Mouse (Mus musculus) gastrocnemius, postnatal 14 days (tissue): Measurements from ENCODE around the gene Hsd17b13. TPM values are rescaled to one million over a fixed set of nuclear protein-coding genes. Genes with fewer than 3 reads are reported as not detected.
"Not testable (repeated sequence)": the region's sequence is repeated elsewhere in the genome, so short reads cannot be mapped to it uniquely, and the experiment has no call there.

Experiments
- DNase-seq: peaks from one replicate; pipeline ENCODE4 v3.0.0; 2021; ENCODE audit warnings: mixed read lengths
- intact Hi-C: fragments of 180-260 bp; cut with DNase I; formaldehyde crosslinking; loops from one replicate; pipeline ENCODE4 v1.15.1; 2025; ENCODE audit warnings: low total_unique reads
- long read RNA-seq, 2 experiments: library from polyadenylated mRNA; stranded (forward); transcript quantifications; one replicate each; pipeline ENCODE4 v2.0.0; 2021
- total RNA-seq, 2 experiments: library from RNA; stranded (reverse); gene quantifications; 2 replicates each; pipeline ENCODE4 v1.2.3; 2021

Hsd17b13 gene
- total RNA-seq, result not detected
- long read RNA-seq, experiment 1, result 0 reads
- long read RNA-seq, experiment 2, result 0 reads

GRCm38 (mm10) chr5:103977297-103977696 lies at the start of gene Hsd17b13:
Hsd17b13 (minus strand) TSS chr5:103977410.
- no peak for DNase-seq

GRCm38 (mm10) chr5:104025245-104025854 lies 48.1 kb upstream of the Hsd17b13 start:
- DNase-seq, result no peak
- intact Hi-C loops, result no loop called here

More at GRCm38 (mm10) chr5:103977297-103977696, at the start of gene Hsd17b13:
- intact Hi-C loops, result no loop called here

DNA sequence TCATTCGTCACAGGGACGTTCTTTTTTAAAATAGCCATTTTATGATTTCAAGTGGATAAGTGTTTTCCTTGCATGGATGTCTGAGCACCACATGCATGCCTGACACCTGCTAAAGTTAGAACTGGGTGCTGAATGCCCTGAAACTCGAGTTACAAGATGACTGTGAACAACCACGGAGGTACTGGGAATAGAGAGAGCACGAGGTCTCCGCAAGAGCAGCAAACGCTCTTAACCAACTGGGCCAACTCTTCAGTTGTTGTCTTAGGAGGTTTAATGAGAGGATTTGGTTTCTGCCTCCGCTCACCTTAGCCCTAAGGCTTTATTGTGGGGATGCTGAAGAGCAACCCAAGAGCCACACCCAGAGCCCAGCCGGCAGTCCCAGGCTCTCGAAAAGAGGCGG lies 47.6 kb upstream of the Hsd17b13 start:
- DNase-seq, result no peak
- intact Hi-C loops, result no loop called here

GRCm38 (mm10) chr5:104024193-104024592 lies 47.0 kb upstream of the Hsd17b13 start:
- DNase-seq, intact Hi-C loops: not testable (repeated sequence)

GRCm38 (mm10) chr5:104023289-104024020 lies 46.2 kb upstream of the Hsd17b13 start:
- intact Hi-C loops, result no loop called here
- DNase-seq, result no peak

DNA sequence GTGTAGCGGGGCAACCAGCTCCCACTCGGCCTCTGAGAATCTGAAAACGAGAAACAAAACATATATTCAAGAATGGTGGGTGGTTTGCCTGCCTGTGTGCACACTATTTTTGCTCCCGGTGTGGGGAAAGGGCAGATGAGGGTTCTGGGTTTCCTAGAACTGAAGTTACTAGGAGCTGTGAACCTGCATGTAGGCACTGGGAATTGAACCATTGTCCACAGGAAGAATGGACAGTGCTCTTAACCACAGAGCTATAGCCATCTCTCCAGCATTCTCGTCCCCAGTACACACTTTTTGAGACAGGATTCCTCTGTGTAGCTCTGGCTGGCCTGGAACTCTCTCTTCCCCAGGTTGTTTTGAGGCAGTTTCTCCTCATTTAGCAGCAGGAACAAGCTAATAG lies 45.3 kb upstream of the Hsd17b13 start:
- intact Hi-C loops, result no loop called here
- DNase-seq, result no peak

DNA sequence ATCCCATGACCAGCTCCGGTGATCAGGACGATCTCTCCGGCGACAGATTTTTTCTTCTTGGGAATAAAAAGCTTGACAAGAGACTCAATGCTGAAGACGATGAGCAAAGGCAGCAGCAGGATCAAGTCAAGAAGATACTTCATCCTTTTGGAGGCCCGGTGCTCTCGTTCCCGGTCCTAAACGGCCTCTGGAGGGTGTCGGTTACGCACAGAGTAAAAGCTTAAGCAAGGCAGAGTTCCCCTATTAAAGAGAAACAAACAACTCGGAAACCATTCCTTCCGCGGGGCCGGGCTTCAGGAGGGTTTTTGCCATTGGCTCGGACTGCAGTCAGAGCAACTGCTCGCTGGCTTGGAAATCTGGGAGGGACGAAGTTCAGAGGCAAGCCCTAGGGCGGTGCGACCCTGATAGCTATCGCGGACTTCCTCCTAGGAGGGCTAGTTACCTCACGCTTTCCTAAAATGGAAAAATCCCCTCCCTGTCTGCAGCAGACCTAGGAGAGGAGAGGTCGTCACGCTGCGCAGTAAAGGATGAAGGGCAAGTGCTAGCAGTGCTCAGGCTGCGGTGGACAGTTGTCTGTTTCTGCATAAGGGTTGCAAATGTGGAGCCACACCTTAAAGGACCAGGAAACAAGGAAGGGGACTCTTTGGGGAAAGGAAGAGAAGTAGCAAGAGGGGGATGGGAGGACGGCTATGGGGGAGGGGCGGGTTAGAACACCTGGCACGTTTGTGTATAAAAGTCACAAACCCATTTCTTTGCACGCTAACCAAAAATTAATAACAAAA lies 44.6 kb upstream of the Hsd17b13 start, which contains the start of gene Hsd17b11:
Gene Hsd17b11, minus strand, starts transcription at position 323 of the 782 bp plus-strand sequence.
- peak; percentile 87 for DNase-seq
- intact Hi-C loops, result no loop called here

- no peak for DNase-seq
- intact Hi-C loops, result no loop called here
Observed at GRCm38 (mm10) chr5:104011419-104011818, 34.2 kb upstream of the Hsd17b13 start.

- DNase-seq, result no peak
- intact Hi-C loops, result no loop called here
Observed at GRCm38 (mm10) chr5:104010261-104010660, 33.1 kb upstream of the Hsd17b13 start.

DNA sequence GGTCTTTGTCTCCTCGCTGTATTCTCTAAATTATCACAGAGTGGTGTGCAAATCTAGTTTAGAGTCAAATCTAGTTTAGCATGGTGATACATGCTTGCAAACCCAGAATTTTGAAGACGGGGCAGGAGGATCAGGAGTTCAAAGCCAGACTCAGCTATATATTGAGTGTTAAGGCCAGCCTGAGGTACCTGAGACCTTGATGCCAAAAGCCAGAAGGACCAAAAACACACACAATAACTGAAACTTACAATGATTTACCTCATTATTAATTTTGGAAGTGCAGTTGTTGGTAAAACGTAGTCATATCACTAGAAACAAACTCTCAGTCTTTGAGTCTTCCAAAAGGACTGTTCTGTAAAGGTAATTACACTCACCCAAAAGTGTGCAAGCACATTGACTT lies 32.2 kb upstream of the Hsd17b13 start:
- DNase-seq, result no peak
- intact Hi-C loops, result loop anchor here (10.0 kb wide), 1 partner anchor 325 kb away; no protein-coding TSS in a partner anchor

DNA sequence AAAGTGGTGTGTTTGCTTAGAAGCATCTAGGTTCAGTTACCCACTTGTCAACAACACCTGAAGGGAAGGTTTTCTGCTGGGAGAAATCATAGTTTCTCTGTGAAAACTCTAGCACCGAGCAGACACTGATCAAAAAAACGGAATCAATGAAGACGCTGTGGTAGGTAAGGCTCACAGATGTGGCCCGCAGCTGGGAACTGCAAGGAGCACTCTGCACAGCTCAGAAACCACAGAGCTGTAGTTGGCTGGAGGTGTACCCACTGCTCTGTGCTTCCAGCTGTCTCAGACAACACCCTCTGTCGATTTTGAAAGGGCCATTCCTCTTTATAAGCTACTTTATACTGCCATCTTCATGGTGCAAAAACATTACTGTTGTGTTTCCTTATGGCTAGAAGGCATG lies 30.6 kb upstream of the Hsd17b13 start:
- intact Hi-C loops, result loop anchor here (10.0 kb wide), 1 partner anchor 327 kb away; no protein-coding TSS in a partner anchor

DNA sequence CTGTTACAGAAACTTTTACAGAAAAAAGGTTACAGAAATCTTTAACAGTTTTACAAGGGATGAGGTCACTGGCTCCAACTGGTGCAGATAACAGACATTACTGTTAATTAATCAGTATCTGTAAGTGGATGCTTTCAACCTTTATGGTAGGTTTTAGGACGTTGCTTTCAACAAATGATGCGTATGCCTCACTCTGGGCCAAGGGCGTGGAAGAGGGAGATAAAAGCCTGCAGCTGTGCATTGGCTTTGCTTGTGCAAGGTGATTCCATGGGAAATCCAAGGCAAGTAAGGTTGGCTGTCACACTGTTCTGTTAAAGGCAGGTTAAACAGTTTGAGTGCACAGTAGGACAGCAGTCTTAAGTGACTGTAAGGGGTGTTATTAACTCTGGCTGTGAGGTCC lies 29.6 kb upstream of the Hsd17b13 start:
- DNase-seq, result no peak
- intact Hi-C loops, result loop anchor here (10.0 kb wide), 1 partner anchor 328 kb away; no protein-coding TSS in a partner anchor

More for the DNA sequence above, 30.6 kb upstream of the Hsd17b13 start:
- DNase-seq, result no peak

- intact Hi-C loops, result loop anchor here (5.0 to 10.0 kb wide), 2 partner anchors 33 to 331 kb away; no protein-coding TSS in a partner anchor
- DNase-seq, result no peak
Observed at GRCm38 (mm10) chr5:104003955-104004354, 26.7 kb upstream of the Hsd17b13 start.

- intact Hi-C loops, result loop anchor here (5.0 to 10.0 kb wide), 2 partner anchors 34 to 331 kb away; no protein-coding TSS in a partner anchor
- no peak for DNase-seq
Observed at GRCm38 (mm10) chr5:104003256-104003931, 26.2 kb upstream of the Hsd17b13 start.

DNA sequence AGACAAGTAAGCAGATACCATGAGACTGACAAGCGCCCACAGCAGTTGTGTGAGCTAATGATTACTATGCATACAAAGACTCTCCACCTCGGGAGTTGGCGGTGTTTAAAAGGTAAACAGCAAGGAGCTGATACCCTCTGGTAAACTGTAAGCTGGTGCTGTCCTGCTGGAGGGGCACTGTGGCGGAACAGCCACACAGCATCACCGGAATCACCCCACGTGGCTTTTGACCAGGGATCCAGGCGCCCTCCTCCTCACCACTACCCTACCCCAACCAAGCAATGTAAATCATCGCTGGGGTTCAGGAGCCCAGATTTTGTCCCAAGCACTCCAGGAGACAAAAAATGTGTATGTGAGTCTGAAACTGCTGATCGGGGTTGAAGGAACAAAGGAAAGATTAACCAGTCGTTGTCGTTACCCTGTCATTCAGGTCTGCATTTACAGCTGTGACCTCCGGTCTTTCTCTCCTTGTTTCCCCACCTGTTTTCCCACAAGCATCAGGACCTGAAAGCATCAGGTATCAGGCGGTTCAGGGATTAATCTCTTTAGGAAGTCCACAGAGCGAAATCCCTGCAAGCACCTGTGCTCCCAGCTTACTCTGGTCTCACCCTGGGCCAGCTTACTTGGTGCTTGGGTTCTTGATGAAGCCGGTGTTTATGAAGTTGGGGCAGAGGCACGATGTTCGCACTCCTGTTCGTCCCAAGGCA lies 25.5 kb upstream of the Hsd17b13 start:
- no peak for DNase-seq
- intact Hi-C loops, result loop anchor here (5.0 to 10.0 kb wide), 2 partner anchors 35 to 332 kb away; no protein-coding TSS in a partner anchor

DNA sequence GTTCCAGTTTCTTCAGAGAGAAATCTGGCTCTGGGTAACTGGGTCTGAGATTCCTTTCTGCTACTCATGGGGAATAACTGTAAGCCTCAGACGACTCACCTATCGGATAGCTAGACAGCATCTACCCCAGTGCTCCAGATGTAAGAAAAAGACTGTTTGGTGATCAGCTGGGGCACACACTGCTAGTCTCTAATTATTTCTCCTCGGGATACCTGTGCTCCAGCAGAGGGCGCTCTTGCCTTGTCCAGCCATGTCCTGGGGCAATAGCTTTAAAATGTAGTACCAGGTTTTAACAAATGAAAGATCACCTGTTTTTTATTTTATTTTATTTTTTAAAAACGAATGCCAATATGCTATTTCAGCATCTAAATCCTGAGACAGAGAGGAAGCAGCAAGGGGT lies 22.5 kb upstream of the Hsd17b13 start:
- peak; percentile 74 for DNase-seq
- intact Hi-C loops, result loop anchor here (5.0 to 10.0 kb wide), 2 partner anchors 38 to 335 kb away; no protein-coding TSS in a partner anchor

DNA sequence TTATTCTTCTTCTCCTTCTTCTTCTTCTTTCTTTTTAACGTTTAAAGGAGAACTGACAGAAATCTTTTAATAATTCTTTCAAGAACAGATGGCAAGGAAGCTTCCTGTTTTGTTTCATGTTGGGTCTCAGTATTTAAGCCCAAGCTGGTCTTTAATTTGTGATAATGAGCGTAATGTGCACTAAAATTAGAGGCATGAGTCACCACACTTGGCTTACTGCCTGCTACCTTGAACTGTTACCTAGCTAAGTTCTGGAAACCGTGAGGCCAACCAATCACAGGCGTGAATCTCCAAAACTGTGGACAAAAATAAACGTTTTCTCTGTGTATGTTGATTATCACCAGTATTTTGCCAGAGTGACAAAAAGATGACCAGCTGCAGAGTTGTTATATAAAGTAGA lies 21.5 kb upstream of the Hsd17b13 start:
- intact Hi-C loops, result no loop called here
- no peak for DNase-seq

GRCm38 (mm10) chr5:103995181-103995580 lies 18.0 kb upstream of the Hsd17b13 start:
- no peak for DNase-seq

DNA sequence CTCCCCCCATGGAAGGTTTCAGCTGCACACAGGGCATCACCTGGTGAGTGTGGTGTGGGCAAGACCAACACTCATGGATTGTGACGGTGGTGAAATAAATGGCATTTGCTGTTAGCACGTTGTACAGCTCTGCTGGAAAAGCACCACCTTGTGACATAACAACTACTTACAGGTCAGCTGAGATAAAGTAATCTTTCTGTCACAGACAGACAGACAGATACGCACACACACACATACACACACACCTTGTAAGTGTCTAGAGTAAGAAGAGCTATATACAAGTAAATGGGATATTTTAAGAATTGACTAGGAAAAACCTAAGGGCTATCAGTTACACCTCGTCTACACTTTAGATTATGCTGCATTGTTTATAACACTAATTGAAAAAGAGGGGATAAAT lies 17.5 kb upstream of the Hsd17b13 start:
- no peak for DNase-seq
- intact Hi-C loops, result no loop called here

More at GRCm38 (mm10) chr5:103995181-103995580, 18.0 kb upstream of the Hsd17b13 start:
- intact Hi-C loops, result no loop called here
